Mouse (Mus musculus) ovary, postnatal 14 days (tissue): ENCODE measurements around the gene Mrtfa.

ENCODE experiments used
- DNase-seq: peaks from one replicate; pipeline ENCODE4 v3.0.0; 2022; ENCODE audit warnings: low spot score

Gene Mrtfa

DNA sequence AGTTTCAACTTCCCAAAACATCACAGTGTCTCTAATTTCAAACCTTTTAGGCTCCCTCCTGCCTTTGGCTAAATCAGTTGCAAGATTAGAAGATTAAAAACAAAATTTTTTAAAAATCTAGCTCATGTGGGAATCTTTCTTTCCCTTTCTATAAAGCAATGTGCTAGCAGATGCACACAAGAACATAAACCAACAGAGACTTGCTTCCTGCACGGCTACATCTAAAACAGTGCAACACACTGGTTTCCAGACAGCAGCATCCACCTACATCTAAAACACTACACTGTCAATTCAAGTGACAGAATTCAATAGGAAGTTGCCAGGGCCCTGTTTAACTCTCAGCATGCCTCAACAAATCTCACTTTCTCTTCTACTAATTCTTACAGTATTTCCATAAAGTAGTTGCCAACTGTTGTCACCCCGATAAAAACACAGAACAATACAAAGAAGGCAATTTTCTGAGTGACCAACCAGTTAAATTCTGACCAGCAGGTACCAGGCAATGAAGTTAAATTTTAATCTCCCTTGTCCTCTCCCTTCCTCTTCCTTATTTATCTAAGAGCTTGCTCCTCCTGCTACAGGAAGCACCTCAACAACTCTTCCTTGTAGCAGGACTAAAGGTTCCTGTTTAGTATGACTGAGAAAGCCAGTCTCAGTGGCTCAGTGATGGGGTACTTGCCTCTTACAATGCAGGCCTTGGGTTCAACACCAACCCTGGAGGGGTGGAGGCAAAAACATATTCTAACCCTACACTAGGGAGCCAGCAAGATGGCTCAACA, 35.5 kb downstream of the Mrtfa start:
- no peak for DNase-seq

DNA sequence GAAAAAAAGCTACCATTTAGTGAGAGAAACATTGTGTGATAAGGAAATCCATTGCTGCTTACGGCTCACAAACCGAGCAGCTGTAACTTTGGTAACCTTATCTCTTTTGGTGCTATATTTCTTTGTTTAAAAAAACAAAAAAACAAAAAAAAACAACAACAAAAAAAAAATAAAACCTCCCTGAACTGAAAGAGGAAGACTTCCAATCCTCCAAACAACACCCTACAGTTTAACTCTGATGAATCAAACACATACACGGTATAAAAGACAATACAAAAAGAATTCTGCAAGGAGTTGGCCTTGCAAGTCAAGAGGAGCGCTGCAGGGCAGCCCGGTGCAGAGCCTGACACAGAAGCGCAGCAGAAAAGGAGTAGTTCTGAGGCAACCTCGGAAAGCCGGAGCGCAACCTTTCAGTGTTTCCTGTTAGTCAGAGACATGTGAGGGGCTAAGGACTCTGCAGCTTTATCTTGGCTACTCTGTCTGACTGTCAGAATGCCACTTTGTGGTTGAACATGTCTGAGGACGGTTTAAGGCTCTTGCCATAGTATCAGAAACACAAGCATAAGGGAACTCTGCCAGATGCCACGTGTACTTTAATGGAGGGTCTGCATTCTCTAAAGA, 48.5 kb downstream of the Mrtfa start:
- DNase-seq, result no peak

DNA sequence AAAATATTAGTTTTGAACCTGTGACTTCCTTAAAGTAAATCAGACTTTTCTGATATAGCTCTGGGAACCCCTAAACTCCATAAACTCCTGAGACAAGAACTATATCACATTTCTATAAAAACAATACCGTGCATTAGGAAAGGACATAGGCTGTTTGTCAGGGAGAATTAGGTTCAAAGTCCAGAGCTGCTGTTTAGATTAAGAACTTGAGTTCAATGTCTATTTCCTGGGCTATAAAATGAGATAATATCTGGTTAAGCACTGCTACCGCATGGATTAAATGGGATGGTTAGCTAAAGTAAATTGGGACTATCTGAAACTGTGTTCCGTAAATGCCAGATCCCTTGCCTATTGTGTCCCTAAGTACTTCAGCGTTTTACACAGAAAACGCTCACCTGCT, 50.6 kb downstream of the Mrtfa start:
- DNase-seq, result no peak

DNA sequence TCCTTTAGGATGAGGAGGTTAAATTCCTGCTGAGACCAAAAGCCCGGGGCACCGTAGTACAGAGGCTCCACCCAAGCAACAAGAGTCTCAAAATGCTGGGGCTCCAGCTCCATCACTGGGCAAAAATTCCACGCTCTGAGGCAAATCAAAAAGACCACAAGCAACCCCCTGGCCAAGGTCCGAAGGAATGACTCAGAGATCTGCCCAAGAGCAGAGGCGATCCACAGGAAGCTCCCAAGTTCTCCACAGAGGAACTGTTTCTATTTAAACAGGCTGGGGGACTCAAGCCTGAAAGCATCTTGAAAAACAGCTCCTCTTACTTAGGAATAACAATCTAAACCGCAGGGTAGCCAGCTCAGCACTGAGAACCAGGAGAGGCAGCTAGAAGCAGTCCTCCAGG, 53.3 kb downstream of the Mrtfa start:
- no peak for DNase-seq

DNA sequence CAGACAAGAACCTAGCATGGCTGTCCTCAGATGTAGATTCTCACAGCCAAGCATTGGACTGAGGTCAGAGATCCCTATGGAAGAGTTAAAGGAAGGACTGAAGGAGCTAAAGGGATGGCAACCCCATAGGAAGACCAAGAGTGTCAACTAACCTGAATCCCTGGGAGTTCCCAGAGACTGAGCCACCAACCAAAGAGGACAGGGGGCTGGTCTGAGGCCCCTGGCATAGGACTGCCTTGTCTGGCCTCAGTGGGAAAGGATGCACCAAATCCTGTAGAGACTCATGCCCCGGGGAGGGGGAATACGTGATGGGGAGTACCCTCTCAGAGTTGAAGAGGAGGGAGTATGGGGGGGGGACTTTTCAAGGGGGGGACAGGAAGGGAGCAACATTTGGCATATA, 56.8 kb downstream of the Mrtfa start:
- DNase-seq, result no peak

DNA sequence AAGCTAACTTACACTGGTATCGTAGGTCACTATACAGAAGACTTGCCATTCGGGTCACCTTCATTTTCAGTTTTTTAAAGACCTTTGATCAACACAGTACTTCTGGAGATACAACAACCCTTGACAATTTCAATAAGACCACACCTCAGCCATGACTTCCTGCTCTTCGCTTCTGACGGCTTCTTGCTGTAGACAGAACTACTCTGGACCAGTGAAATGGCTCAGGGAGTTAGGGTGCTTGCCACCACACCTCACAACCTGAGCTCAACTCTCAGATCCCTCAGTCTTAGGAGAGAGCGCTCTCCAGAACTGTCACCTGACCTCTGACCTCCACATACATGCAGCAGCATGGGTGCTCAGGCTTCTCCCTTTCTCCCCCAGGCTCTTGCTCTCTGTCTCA, 59.4 kb downstream of the Mrtfa start:
- no peak for DNase-seq

DNA sequence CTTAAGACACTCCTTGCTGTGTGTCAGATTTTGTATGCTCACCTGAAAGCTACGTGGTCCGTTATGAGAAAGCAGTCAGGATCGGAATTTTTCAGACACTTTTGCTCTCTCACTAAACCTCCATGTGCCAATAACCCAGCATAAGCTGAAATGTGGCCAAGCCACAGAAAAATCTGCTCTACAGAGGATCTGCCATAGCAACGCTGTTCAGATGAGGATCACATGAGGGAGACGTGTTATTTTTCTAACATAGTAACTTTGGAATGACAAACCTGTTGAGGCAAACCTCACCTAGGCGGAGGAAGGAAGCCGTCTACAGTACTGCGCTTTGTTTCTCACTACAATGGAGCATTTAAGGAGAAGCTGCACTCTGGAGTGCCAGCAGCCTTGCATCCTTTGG, 60.6 kb downstream of the Mrtfa start:
- no peak for DNase-seq

DNA sequence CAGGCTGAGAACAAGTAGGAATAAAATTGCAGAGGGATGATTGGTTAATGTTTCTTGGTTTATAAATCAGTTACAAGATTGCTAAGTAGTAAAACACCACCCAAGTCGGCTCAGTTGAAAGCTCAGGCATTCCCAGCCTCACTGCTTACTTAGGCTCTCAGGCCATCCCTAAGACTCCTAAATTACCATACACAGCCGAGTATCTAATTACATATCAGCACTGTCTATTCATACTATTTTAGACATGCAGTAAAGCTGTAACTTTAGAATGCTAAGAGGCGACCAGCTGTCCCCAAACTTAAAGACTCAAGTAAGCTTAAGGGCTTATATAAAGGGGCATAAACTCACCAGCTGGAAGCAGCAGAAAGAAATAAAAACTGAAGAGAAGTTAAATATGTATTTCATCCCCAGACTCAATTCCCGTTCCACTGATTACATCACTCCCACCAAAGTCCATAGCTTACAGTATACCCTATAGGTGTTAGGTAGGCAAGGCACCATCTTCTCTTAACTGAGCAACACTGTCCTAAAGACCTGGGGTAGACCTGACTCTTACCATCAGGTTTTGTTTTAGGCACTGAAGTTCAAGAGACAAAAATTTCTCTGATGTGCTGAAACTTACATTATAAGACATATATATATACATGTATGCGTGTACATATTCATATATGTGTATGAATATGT, 62.3 kb downstream of the Mrtfa start:
- DNase-seq, result no peak

DNA sequence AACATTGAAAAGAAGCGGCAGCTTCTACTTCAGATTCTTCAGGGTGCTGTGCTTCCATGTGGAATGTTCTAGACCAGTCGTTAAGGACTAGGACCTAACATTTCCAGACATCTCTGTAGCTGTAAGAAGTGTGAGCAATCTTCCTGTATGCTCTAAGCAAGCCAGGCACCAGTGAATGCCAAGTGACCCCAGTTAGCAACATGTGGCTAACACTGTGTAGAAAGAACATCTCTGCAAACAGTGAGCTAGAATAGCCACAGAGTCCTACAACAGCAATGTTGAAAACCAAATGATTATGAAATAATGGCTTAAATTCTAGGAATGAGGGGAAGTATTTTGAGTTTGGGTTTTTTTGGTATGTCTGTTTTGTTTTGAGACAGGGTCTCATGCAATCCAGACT, 66.3 kb downstream of the Mrtfa start:
- DNase-seq, result no peak

DNA sequence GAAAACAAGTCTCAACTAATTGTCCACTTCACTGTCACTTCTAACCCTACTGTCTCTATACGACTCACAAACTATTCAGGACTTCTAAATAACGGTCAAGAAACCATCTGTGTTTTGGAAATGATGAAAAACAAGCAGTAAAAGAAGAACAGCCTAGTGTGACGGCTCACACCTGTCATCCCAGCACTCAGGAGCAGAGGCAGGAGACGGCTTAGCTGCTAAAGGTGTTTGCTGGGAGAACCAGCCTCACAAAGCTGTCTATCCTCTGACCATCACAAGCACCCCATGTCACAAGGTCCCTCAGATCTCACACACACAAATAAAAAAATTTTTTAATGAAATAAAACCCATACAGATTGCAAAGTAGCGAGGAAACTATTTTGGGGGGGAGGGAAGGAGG, 67.4 kb downstream of the Mrtfa start:
- no peak for DNase-seq

DNA sequence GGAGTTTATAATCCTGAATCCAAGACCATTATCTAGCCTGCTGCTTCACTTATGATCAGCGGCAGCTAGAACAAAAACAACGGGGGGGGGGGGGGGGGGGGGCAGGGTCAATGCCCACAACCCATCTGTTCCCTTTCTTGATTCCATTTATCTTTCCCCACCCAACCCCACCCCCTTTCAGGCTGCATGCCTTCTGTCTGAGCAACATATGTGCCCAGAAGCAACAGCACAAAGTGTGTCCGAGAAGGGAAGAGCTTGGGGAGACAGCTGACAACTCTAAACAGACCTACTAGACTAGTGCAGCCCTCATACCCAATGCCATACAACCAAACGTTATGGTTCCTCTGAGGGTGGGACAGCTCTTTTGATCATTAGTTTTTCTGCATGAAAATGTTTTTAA, 68.0 kb downstream of the Mrtfa start:
- no peak for DNase-seq

DNA sequence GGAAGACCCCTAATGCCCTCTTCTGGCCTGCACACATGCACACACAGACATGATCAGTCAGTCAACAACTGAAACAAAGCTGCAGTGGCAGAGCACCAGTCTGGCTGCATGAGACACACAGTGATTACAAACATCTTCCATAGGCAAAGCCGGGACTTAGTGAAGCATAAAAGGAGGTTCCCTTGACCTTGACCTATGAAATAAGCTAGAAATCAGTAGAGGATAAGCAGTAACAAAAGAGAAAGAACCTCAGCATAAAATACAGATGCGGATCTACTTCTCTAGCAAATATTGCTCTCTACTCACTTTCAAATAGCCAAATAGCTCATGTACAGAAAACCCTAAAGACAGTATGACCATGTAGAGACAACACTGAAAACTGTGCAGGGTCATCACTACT, 68.5 kb downstream of the Mrtfa start:
- no peak for DNase-seq

DNA sequence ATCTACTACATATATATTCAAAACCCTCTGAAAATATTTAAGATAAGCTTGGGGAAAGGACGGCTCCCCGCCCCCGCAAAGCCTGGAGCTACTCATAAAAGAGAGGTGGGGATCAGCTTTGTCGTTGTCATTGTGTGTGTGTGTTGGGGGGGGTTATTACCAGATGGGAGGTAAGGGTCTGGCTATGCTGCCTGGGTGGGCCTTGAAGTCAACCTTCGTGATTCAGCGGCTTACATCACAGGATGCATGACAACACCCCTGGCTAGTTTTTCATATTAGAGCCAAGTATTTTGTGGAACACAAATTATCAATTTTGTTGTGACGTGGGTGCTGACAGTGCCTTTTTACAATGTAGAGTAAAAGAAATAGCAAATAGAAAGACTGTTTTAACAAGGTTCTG, 69.6 kb downstream of the Mrtfa start:
- DNase-seq, result no peak

DNA sequence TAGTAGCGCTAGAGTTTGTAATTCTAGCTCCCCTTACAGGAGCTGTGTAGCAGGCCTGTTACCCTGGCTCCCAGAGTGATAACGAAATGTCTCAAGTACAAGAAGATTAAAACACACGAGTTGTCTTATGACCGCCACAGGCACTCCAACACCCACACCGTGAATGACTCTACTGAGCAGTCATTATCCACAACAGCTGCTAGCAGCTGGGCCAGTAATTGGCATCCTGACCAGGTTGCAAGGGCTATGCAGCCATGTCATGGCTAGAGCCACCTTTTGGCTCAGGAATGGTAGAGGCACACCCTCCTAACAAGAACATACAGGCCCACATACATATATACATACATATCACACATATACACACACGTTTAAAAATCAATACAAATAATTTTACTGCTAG, 70.4 kb downstream of the Mrtfa start:
- no peak for DNase-seq

DNA sequence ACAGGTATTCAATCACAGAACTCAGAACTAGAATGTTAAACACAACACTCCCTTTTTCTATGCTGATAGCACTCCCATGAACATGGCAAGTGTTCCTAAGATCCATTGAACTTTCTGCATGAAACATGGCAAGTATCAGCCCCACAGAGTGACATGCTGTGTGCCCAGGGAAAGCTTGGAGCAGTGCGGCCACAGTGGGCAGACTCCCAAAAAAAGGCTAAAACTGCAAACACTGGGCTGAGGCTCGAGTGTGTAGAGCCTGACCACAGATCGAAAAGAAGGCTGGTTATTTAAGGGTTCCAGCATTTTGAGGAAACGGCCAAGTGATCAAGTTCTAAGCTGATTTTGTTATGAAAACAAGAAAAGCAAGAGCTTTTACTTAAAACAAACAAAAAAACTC, 72.3 kb downstream of the Mrtfa start:
- DNase-seq, result no peak

DNA sequence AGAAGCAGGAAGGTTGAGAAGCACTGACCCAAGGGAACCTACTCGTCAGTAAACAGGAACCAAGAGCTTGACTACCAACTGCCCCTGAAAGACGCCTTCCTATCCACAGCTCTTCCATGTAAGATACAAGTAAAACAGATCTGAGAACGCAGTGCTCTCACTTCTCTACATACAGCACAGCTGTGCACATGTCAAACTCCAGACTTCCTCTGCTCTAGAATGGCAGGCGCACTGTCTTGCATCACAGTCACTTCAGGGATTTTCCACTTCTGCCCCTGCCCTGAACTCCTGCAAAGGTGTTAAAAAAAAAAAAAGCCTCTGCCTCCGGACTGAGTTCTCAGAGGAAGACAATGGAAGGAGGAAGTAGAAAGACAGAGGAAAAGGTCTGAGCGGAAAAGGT, 78.0 kb downstream of the Mrtfa start:
- no peak for DNase-seq

DNA sequence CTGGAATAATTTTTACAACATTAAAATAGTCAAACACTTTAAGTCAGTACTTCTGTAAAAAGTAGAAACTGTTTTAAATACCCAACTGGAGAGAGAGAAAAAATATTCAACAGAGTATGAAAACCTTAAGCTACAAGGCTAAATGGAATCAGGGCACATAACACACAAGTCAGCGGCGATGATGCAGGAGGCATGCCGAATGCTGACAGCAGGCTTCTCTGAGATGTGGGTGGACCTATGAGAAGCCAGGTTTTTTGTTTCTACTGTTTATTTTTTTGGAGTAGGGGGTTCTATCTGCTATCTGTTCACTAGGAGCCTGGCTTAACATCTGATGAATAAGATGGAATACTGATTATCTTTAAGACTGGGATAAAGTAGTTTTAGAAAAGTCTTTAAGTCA, 80.2 kb downstream of the Mrtfa start:
- no peak for DNase-seq

DNA sequence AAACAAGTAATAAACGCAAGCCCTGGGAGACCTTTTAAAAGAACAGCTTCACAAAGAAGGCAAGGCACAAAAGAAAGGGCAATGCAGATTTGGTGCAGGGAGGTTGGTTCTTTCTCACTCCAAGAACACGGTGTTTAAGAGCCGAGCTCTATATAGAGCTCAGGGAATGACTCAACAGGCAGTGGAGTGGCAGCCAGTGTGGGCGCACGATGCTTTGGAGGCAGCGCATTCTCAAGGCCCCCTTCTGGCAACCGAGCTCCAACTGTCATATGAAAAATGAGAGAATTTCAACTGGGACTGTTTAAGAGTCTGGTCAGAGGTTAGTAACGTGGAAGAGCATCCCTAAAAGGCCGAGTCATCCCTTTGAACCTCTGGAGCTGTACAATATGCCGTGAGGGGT, 84.6 kb downstream of the Mrtfa start:
- no peak for DNase-seq

DNA sequence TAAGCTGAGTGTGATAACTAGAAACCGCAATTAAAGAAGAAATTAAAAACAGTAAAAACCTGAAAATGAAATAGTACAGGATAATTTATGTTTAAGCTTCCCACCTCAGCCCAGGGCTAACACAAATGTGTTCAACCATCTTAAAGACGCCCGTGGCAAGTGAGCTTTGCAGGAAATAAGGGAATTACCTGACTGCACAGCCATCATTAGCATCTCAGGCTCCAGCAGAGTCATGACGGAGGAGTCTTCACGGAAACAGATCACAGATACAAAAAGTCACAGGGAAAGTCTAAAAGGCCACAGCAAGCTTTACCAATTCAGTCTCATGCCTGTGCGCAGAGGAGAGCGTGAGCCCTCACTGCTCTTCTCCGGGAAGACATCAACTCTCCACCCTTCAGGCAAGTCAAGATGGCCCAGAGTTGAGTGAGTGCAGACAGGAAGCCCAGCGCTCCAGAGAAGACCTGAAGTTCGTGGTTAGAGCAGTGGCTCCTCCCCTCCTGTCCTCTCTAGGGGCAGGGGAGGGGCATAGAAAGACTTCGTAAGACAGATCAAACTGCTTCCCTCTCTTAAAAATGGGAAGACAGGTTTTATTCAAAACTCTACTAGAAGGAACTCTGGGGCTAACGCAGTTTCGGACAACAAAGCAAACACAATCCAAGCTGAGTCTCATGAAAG, 85.8 kb downstream of the Mrtfa start:
- no peak for DNase-seq

DNA sequence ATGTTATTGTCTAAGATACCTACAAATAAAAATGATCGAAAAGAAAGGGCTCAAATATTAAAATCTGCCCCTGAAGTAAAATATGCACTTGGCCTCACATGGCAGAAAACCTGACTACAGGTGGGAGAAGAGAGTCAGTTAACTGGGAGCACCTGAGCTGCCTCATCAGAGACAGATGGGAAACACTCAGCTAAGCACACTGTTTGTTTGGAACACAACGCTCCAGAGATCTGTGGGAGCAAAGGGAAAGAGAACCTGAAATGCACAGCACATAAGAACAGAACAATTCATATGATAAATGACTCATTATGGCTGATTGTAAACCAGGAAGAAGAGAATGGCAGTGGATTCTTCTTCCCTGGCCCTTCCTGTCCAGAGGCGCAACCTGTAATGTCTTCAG, 87.1 kb downstream of the Mrtfa start:
- DNase-seq, result no peak

DNA sequence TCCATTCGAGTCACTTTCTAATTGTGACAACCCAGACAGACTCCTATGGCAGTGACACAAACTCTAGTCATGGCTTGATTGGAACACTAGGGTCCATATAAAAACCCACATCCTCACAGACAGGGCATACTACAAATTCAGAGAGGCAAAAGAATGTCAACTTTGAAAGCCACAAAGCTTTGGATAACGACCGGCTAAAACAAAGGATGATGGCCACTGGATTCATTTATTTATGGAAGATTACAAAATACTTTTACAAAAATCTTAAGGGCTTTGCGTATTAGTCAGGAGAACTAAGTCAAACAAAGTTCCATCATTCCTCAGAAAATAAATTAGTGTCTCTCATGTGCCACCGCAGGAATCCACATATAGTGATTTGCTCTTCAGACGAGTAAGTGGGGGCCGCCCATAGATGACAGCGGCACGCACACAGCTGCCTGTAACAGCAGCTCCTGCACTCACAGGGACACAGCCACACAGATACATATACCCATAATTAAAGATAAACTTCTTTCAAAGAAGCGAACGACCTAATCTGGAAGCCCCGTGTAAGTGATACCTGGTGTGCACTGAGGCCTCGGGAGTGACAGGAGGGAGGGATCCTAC, 88.2 kb downstream of the Mrtfa start:
- DNase-seq, result no peak

DNA sequence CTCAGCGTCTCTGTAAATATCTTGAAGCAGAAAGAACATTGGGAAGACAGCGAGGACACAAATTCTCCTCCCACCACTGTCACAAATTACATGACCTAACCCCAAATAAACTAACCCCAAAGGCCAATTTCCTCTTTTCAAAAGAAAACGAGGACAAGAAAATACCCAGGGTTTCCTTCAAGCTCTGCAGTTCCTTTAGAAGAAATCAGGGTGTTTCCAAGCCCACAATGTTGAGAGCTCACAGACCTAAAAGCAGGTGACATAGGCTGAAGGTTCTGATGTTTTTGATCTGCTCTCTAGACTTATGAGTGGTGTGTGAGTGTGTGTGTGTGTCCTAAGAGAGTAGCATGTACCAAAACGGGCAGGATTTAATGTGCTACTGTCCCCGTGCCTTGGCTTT, 89.2 kb downstream of the Mrtfa start:
- DNase-seq, result no peak

DNA sequence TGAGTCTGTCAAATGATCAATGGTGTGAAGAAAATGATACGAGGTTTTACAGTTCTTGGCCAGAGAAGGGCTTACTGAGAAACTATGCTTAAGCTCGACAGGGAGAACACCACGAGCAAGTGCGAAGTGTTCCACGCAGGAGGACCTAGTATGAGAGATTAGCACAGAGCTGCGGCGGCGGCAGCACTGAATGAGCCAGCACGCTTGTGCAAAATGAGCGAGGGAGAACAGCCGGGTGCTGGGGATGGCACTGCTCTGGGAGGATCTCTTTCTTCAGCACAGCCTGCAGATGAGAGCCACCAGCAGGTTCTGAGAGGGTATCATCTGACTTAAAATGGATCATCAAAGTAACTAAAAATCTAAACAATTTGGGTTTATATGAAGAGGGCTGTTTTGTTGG, 91.3 kb downstream of the Mrtfa start:
- DNase-seq, result no peak
